Mouse (Mus musculus): ENCODE results near the gene Itch. TPM values are rescaled to one million over a fixed set of nuclear protein-coding genes. Genes with fewer than 3 reads are reported as not detected.

The Itch gene
- total RNA-seq (2014; rRNA removed) (38.0 and 43.8 TPM in 2 replicates), polyA plus RNA-seq (2015; fragmentation: Nextera tagmentation; extraction: Ambion mirVana) (16.0 and 20.4 TPM in 2 replicates)

DNA sequence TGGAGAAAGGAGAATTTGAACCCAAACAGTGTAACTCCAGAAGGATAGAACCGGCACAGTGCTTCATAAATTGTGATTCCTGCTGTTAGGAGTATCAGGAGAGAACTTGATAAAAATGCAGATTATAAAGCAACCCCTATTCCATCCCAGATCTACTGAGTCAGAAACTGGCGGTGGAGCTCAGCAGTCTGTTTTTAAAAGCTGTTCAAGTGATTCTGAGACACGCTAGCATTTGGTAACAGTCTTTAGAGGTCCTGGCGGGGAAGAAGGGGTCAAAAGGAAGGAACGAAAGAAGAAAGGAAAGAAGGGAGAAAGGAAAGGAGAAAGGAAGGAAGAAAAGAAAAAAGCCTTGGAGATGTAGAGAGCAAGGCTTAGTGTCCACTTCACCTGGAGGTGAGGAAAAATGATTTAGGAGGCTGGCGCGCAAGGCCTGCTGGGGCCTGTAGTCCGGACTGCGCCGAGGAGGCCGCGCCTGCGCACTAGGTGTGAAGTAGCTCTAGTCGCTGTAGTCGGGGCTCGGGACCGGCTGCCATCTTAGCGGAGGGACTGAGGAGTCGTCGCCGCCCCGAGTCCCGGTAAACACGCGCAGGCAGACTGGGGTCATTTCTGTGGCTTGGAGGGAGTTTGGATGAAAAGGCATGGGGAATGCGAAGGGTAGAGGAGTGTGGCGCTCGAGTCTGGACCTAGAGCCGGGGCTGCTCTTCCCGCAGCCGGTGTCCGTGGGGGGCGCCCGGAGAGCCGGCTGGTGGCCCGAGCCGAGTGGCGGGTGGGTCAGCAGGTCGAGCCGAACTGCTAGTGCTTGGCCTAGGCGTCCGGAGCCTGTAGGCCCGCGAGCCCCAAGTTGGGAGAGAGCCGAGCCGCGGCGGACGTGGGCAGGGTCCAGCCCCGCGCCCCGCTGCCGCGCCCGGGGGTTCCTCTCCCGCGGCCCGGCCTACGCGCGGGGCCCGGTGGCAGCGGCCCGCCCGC is at the start of gene Itch:
Itch (plus strand) TSS at position 499 of the 966 bp plus-strand sequence.
- Histone ChIP-seq H3K9ac (replicated peaks; ENCODE audit: low read length, poor library complexity, severe bottlenecking) (peak within 1 kb of the TSS; percentile 92), H3K27me3 (ENCODE audit: insufficient read depth, low read length) (no peaks in the 10 kb centered on the region), H3K4me2 (ENCODE audit: low read depth, low read length, poor library complexity, severe bottlenecking) (peak within 1 kb of the TSS; percentile 66), H3K27ac (ENCODE audit: low read depth, low read length) (peak within 1 kb of the TSS; percentile 88), H3K36me3 (ENCODE audit: insufficient read depth, low read length) (peaks cover 5% of the 10 kb centered on the region; the same call in 1 of the 2 replicates), H3K9me3 (ENCODE audit: low read length) (no peaks in the 10 kb centered on the region), H3K4me1 (ENCODE audit: insufficient read depth, low read length) (peaks cover 17% of the 10 kb centered on the region; the same call in 1 of the 2 replicates), H3K4me3 (ENCODE audit: low read depth, low read length) (peak within 1 kb of the TSS; percentile 94)
- DNase-seq (ENCODE audit: low spot score) (peak; percentile 97), ATAC-seq (ENCODE audit: low FRiP score) (peak; percentile 95)
- no peak; the same call in none of the 2 replicates for TF ChIP-seq CTCF (IDR thresholded peaks at IDR 0.05)
- WGBS = 3% methylated on average over 33 of the region's 65 CpGs

DNA sequence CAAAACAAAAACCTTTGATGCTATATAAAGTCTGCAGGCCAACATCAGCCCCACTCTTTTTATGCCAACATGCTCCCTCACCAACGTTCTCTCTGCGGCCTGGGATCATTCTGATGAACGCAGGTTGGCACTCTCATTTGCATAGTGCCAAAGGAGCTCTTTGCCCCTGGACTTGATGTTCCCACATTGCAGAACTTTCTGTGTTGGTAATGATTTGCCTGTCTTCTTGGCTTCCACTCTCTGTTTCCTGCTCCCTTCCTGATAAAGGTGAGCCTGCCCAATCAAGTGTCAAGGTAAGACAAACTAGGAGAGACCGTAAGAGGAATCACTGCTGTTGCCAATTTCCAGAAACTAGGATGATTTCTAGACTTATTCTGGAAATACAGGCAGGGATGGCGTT is 48.8 kb upstream of the Itch start:
- TF ChIP-seq CTCF (IDR thresholded peaks at IDR 0.05) = no peak
- DNase-seq (ENCODE audit: low spot score) (no peak), ATAC-seq (ENCODE audit: low FRiP score) (no peak)
- no peak overlapping the region for H3K4me2 ChIP-seq (ENCODE audit: low read depth, low read length, poor library complexity, severe bottlenecking)
- no peak overlapping the region for H3K4me3 ChIP-seq (ENCODE audit: low read depth, low read length)
- H3K27me3 ChIP-seq (ENCODE audit: insufficient read depth, low read length) = no peaks in the 10 kb centered on the region
- 90% methylated on average over 5 of the region's 5 CpGs for WGBS
- no peak overlapping the region for H3K27ac ChIP-seq (ENCODE audit: low read depth, low read length)
- no peaks in the 10 kb centered on the region for H3K4me1 ChIP-seq (ENCODE audit: insufficient read depth, low read length)
- no peak overlapping the region for H3K9ac ChIP-seq (replicated peaks; ENCODE audit: low read length, poor library complexity, severe bottlenecking)
- no peaks in the 10 kb centered on the region for H3K36me3 ChIP-seq (ENCODE audit: insufficient read depth, low read length)
- no peaks in the 10 kb centered on the region for H3K9me3 ChIP-seq (ENCODE audit: low read length)

DNA sequence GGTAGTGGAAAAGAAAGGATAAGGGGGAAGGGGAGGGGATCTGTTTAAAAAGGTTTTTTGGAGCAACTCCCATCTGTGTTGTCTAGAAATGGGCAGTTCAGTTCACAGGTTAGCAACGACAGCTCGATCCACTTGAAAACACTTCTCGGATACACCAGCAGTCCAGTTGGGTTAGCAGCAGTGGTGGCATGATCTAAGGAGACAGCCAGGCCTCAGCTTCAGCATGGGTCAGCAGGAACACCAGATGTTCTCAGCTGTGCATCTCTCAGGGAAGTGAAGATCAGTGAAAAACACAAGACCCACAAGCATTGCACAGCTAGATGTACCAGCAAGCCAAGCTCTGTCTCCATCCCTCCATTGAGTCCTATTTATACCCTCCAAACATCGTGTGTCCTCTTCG is 47.0 kb upstream of the Itch start:
- TF ChIP-seq CTCF (IDR thresholded peaks at IDR 0.05) = no peak
- H3K4me2 ChIP-seq (ENCODE audit: low read depth, low read length, poor library complexity, severe bottlenecking) = no peak overlapping the region
- H3K27me3 ChIP-seq (ENCODE audit: insufficient read depth, low read length) = no peaks in the 10 kb centered on the region
- no peaks in the 10 kb centered on the region for H3K9me3 ChIP-seq (ENCODE audit: low read length)
- H3K27ac ChIP-seq (ENCODE audit: low read depth, low read length) = no peak overlapping the region
- no peak overlapping the region for H3K4me3 ChIP-seq (ENCODE audit: low read depth, low read length)
- DNase-seq (ENCODE audit: low spot score) (no peak), ATAC-seq (ENCODE audit: low FRiP score) (no peak)
- H3K36me3 ChIP-seq (ENCODE audit: insufficient read depth, low read length) = no peaks in the 10 kb centered on the region
- no peak overlapping the region for H3K9ac ChIP-seq (replicated peaks; ENCODE audit: low read length, poor library complexity, severe bottlenecking)
- H3K4me1 ChIP-seq (ENCODE audit: insufficient read depth, low read length) = no peaks in the 10 kb centered on the region
- WGBS = 85% methylated on average over 5 of the region's 5 CpGs

DNA sequence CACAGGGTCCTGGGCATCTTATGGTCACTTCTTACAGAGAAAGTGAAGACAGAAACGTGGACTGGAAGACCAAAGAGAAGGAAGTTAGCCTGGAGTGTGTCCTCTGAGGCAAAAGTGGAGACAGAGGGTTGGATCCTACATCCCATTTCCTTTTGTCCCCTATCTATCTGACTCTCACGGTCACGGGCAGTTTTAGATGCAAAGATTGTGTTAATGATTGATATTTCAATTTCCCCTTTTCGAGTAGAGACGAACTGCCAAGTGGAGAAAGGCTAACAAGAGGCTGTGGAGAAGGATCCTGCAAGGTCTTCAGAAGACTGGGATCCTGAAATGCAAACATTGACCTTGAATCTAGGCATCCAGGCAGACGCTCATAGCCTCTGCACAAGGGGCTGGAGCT is 45.0 kb upstream of the Itch start:
- DNase-seq (ENCODE audit: low spot score) (no peak), ATAC-seq (ENCODE audit: low FRiP score) (no peak)
- Histone ChIP-seq H3K4me2 (ENCODE audit: low read depth, low read length, poor library complexity, severe bottlenecking) (no peak overlapping the region), H3K4me1 (ENCODE audit: insufficient read depth, low read length) (no peaks in the 10 kb centered on the region), H3K36me3 (ENCODE audit: insufficient read depth, low read length) (no peaks in the 10 kb centered on the region), H3K27me3 (ENCODE audit: insufficient read depth, low read length) (no peaks in the 10 kb centered on the region), H3K9me3 (ENCODE audit: low read length) (no peaks in the 10 kb centered on the region), H3K9ac (replicated peaks; ENCODE audit: low read length, poor library complexity, severe bottlenecking) (no peak overlapping the region), H3K27ac (ENCODE audit: low read depth, low read length) (no peak overlapping the region), H3K4me3 (ENCODE audit: low read depth, low read length) (no peak overlapping the region)
- WGBS = 86% methylated on average over 6 of the region's 6 CpGs
- TF ChIP-seq CTCF (IDR thresholded peaks at IDR 0.05) = no peak

DNA sequence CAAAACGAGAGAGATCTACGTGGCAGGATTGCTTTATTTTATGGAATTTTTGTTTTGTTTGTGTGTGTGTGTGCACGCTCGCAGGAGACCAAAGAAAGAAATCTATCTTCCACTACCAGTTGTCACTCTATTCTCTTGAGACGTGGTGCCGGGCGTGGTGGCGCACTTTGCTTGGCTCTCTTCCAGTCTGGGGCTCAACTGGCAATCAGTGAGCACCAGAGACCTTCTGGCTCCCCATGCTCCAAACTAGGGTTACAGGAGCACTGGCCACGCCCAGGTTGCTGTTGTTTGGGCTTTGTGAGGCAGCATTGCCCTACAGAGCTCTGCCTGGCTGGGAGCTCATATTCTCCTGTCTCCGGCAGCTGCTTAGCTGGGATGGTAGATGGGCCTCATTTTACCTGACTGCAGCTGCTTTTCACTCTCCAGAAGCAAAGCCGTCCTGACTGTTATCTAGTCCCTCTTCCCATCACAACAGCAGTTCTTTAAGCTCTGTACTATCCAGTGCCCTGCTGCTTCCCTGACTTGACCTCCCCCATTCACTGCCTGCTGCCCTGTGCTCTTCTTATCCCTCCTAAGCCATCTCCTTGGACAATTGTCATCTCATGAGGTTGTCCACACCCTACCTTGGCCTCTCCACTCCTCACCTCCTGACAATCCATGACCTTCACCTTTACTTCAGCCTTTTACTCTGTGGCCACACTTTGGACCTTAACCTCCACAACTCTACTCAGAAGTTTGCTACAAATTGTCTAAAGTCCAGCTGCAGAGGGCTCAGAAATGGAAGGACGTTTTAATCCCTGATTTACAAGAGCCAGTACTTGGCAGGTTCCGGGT is 42.2 kb upstream of the Itch start:
- WGBS = 68% methylated on average over 13 of the region's 13 CpGs
- no peak for TF ChIP-seq CTCF (IDR thresholded peaks at IDR 0.05)
- Histone ChIP-seq H3K36me3 (ENCODE audit: insufficient read depth, low read length) (no peaks in the 10 kb centered on the region), H3K4me2 (ENCODE audit: low read depth, low read length, poor library complexity, severe bottlenecking) (no peak overlapping the region), H3K4me3 (ENCODE audit: low read depth, low read length) (no peak overlapping the region), H3K9me3 (ENCODE audit: low read length) (no peaks in the 10 kb centered on the region), H3K4me1 (ENCODE audit: insufficient read depth, low read length) (no peaks in the 10 kb centered on the region), H3K27ac (ENCODE audit: low read depth, low read length) (no peak overlapping the region), H3K27me3 (ENCODE audit: insufficient read depth, low read length) (no peaks in the 10 kb centered on the region), H3K9ac (replicated peaks; ENCODE audit: low read length, poor library complexity, severe bottlenecking) (no peak overlapping the region)
- no peak for ATAC-seq (ENCODE audit: low FRiP score)
- DNase-seq (ENCODE audit: low spot score) = no peak
